Mouse (Mus musculus): ENCODE measurements at regions not wholly inside any gene's neighbourhood (a gene's known extent, or its start where the extent isn't known, plus 50 kb on each side); places are given as distances from the start of the nearest gene placed in this dataset.

- DNase-seq (ENCODE audit: low spot score in 2 of 2) = no peak
These were observed 251.6 kb downstream of the Kcnj3 start for GRCm38 (mm10) chr2:55687345-55687744.

- DNase-seq (ENCODE audit: low spot score in 2 of 2) = peak; percentile 34 to 63
These were observed 257.4 kb downstream of the Kcnj3 start for GRCm38 (mm10) chr2:55692902-55693870.

DNA sequence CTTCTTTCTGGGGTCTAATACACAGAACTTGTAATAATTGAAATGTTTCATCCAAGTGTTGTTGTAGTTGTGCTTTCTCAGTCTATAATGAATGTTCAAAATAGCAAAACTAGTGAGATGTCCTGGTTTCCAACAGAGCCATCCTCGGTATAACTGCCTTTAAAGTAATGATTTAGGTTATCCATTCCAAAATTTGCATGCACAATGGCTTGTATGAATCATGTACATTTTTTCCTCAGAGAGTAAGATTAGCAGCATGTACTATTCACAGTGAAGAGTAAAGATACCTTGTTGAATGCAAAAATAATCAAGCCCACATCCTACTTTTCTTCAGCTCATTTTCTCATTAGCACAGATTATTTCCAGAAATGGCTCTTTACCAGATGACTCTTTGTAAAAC is 263.9 kb downstream of the Kcnj3 start:
- DNase-seq (ENCODE audit: low spot score in 2 of 2) = no peak
